Mouse (Mus musculus) mature B cell (primary cell): ENCODE results near the gene Dpp3.
"Not testable (repeated sequence)": the region's sequence is repeated elsewhere in the genome, so short reads cannot be mapped to it uniquely, and the experiment has no call there.

ENCODE experiments used
- in situ Hi-C: fragments of 300-500 bp; cut with MboI; formaldehyde crosslinking; loops from 2 replicates; pipeline ENCODE4 v1.14.3; 2019

Gene Dpp3

DNA sequence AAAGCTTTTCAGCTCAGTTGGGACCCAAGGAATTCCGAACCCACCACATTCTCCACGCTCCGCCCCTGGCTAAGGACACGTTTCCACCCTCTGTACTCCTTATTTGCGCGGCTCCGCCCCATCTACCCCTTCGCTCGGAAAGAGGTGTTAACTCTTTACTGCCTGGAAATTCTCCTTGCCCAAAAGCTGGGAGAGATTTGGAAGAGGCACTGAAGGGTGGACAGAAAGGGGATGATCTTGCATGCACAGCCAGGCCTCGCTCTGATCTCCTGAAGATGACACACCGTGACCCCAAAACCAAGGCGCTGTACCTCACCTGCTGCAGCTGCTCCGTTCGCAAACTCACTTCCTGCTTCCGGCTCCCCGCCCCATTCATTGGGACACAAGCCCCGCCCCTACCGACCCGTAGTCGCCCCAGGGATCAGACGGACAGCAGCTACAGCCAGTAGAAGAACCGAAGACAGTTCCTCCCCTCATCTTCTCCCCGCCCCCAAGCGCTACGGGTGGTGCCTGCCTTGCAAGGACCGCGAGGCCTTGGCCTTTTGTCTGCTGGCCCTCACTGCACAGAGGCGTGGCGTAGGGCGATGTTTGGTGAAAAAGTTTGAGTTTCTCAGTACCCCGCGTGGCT lies at the start of gene Dpp3:
Gene Dpp3 (minus strand): TSS at position 384 of the 628 bp plus-strand sequence.
- in situ Hi-C loops = no loop called here

DNA sequence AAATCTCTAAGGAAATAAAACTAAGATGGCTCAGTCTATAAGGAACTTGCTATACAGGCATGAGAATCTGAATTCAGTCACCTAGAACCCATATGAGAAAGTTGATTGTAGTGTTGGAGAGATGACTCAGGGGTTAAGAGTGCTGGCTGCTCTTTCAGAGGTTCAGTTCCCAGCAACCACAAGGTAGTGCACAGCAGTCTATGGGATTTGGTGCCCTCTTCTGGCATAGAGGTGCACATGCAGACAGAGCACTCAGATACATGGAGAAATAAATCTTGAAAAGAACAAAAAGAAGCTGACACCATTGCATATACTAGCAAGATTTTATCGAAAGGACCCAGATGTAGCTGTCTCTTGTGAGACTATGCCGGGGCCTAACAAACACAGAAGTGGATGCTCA lies 40.1 kb upstream of the Dpp3 start:
- in situ Hi-C loops = no loop called here

DNA sequence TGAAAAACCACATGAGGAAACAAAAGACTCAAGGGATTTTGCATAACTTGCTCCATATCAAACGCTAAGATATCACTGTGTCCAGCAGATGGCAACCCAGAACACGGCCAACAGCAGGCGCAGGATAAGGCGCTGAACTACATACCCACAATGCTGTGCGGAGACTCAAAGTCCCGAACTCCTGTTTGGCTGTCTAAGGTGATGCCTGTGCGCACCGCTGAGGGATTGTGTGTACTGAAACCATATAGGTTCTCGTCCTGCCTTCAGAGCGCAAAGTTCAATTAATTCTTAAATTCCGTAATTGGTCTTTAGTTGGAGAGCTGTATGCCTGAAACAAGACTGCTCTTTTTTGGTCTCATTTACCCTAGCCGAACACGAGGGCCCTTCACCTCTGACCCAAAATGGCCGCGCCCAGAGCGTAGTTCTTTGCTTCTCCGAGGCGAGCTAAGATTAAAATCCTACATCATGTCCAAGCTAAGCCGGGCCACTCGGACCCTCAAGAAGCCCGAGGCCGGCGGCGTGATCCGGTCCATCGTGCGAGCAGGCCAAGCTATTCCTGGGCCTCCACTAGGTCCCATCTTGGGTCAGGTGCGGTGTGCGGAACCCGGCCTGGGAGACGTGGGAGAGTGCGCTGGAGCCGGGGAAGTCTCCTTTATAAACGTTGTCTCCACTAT lies 34.0 kb upstream of the Dpp3 start, which contains the start of gene Mrpl11:
Gene Mrpl11 (plus strand): TSS at position 220 of the 674 bp plus-strand sequence.
- in situ Hi-C loops = no loop called here

DNA sequence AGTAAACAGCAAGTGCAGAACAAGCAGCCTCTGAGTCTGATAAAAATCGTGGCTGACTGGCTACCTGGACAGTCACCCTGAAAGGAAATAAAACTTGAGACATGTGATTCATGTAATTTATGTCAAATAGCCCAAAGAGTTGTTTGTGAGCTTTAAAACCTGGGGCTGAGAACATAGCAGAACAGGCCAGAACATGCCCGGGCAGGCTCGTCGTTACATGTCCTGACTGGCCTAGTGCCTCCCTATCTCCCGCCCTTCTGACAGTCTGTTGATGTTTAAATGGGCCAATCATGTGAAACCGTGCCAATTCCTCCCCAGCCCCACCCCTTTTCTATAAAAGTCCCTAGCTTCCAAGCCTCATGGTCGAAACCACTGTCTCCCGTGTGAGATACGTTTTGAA lies 20.6 kb upstream of the Dpp3 start:
- in situ Hi-C loops = not testable (repeated sequence)

DNA sequence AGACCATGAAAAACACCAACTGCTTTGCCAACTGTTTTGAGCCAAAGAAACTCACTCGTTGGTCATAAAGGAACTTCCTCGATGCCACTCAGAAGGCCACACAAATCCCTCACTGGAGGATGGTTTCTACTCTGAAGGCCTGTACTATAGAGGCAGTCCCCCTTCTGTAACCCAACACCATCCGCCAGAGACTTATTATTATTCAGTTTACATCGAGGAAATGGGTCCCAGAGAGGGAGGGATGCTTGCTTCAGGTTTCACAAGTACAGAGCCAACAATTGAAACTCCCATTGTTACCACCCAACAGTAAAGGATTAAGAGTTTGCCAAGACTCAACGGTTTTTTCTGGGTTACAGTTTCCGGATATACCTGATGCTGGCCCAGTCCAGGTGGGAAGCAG lies 17.5 kb upstream of the Dpp3 start:
- in situ Hi-C loops = no loop called here

DNA sequence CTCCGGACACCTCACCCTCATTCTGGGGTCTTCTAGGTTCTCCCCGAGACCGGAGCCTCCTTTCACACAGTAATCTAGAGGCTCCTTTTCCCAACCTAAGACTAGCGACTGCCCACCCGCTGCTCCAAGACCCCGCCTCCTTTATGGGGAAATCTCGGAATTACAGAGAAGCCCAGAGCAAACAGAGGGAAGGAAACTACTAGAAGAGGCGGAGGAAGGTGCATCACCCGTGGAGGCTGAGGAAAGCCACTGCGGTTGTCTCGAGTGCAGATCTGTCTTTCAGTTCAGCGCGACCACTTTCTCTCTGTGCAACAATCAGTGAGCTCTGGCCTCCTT lies 15.1 kb upstream of the Dpp3 start:
- in situ Hi-C loops = no loop called here

DNA sequence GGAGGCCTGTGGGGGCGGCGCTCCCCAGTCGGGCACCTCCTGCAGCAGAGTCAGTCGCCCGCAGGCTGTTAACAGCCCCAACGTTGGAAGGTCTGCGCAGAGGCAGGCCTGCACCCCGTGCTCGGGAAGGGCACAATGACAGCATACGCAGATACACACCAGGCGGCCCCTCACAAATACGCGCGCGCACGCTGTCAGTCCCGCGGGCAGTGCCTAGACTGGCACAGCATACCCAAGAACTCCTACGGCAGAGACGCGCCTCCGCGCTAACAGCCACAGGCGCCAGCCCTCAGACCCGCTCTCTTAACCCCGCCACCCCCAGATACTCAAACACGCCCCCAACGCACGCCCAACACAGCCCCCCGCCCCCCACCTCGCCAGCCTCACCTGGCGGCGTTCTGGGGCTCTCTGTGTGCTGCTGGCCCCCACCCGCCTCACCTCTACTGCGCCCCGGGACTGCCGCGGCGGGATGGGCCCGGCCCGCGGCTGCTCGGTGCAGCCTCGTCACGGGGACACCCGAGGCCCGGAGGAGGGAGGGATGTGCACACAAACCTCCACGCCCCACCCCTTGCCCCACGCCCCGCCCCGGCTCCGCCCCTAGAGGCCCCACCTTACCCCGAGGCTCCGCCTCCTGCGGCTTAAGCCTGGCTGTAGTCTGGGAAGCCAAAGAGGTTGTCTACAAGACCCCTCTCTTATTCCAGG lies 14.6 kb upstream of the Dpp3 start, which contains the start of gene Peli3:
Gene Peli3 (minus strand): TSS at position 577 of the 702 bp plus-strand sequence.
- in situ Hi-C loops = no loop called here

DNA sequence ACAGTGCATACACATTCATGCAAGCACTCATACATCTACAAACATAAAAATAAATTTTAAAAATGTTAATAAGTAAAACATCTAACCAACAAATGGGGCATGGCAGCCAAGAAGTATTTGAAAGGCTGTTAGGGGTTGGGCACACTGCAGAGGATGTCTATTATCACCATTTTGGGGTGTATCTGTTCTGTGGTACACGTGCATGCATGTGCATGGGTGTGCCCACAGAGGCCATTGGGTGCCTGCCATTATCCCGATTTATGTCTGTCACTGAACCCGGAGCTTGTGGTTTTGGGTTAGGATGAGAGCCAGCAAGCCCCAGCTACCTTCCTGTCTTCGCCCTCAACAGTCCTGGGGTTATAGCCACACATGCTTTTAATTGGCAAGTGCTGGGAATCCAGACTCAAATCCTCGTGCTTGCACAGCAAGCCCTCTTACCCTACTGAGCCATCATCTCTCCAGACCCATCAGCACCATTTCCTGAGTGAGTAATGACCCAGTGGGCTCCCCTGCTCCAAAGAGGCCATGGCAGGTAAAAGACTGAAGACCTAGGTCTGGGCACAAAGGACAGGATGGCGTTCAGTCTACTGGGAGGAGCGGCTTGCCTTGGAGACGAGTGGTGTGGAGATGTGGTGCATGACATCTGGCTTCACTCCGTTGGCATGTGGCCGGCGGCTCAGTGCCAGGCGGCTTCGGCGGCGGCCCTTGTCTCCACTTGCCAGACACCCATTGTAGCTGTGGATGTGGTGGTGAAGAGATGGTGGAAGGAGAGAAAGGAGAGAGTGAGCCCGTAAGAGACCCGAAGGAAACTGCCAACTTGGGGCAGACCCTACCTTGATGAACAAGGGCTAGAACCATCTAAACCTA lies 9.6 kb upstream of the Dpp3 start:
- in situ Hi-C loops = no loop called here

DNA sequence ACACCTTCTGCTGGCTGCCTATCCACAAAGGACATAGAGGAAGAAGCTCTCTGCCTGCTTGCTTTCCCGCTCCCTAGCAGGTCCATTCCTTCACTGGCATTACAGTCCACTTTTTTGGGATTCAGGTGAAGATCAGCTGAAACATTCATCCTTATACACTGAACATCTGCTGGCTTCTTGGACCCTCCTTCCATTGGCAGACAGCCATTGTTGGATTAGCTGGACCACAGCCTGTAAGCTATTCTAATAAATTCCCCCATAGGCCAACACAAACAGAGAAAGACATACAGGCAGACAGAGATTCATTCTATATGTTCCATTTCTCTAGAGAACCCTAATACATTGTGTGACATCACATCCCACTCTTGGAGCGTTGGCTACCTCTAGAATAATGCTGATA lies 8.8 kb upstream of the Dpp3 start:
- in situ Hi-C loops = no loop called here

DNA sequence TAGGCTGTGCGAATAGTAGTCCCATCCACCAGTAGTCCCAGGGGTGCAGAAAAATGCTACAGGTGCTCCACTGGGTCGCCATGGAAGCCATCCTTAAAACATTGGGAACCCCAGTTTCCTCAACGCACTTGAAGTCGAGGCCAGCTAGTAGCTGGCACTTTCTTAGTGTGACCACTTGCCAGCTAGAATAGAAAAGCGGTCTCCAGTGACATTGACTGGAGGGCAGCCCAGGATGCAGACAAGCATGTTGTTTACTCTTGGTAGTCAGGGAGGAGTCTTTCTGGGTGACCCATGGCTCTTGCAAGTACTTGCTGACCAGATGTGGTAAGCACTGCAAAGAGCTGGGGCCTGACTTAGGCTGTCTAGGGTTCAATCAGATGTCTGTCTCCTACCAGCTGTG lies 694 bp upstream of the Dpp3 start:
- in situ Hi-C loops = no loop called here

DNA sequence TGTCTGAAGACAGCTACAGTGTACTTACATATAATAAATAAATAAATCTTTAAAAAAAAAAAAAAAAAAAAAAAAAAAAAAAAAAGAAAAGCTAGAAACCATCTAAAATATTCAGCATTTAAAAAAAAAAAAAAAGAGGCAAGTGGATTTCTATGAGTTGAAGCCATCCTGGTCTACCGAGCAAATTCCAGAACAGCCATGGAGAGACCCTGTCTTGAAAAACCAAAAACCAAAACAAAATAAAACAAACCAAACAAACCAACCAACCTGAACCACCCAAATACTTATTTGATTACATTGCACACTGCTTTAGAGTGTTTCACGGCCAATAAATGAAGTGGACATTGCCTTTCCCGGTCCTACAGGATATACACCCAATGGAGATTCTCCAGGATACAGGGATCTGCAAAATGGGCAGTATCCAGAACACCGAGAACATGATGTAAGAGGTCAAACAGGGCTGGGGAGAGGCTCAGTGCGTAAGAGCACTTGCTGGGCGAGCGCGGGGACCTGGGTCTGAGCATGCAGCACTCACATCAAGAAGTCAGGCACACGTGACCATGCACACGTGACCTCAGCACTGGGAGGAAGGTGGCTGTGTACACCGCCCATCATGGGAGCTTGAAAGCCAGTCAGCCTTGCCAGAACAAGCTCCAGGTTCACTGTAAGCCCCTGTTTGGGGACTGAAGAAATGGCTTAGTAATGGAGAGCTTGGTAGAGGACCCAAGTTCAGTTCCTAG lies 2.8 kb downstream of the Dpp3 start:
- in situ Hi-C loops = no loop called here

DNA sequence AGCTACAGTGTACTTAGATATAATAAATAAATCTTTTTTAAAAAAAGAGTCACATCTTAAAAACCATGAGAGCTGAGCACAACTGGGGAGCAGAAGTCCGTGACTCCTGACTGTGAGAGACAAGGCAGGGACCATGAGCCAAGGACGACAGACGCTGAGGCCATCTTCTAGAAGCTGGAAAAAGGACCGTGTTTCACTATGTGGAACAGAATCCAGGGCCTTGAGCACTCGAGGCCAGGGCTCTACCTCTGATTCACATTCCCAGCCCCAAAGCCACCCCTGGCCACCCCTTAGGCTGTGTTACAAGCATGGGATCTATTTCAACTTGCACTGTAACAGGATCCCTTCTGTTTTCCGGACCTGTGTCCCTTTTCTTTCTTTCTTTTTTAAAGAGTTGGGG lies 8.4 kb downstream of the Dpp3 start:
- in situ Hi-C loops = no loop called here

DNA sequence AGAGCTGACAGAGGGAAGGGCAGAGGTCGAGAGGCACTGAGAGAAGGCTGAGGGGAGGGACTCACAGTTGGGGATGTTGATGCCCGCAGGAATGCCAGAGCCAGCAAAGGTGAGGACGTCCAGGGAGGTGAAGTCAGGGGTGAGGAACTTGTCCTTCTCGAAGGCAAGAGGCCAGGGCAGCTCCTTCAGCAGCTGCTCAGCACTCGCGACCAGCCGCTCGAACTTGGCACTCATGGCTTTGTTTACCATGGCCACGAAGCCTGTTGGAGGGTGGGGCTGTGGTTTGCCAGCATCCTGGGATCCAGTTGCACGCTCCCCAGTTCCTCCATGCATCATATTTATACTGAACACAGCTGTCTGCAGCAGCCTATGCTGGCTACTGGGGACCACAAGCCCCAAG lies 11.3 kb downstream of the Dpp3 start:
- in situ Hi-C loops = no loop called here

DNA sequence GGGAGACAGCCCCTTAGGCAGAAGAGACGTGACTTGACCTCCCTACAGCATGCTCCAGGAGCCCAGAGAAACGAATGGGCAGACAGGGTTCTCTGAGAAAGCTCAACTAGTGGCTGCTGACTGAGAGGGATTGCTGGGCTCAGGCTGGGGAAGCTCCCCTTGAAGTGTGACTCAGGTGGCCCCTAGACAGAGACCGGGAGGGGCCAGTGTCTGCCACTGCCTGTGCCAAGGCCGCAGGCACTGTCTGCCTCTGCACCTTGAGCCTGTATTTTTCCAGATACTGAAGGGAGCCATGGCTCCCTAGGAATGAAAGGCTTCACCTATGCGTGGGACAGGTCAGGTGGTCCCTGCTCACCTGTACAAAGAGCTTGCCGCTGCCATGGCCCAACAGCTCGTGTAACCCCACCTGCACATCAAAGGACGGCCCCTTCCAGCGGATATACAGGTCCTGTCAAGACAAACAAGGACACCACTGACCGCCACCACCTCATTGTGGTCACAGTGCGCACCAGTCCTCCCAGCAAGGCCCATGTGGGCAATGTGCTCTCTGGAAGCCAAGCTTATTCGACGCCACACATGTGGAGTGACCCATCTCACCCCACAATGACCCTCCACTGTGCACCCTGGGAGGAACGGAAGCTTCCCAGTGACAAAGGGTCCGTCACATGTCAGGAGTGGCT lies 12.0 kb downstream of the Dpp3 start:
- in situ Hi-C loops = no loop called here

DNA sequence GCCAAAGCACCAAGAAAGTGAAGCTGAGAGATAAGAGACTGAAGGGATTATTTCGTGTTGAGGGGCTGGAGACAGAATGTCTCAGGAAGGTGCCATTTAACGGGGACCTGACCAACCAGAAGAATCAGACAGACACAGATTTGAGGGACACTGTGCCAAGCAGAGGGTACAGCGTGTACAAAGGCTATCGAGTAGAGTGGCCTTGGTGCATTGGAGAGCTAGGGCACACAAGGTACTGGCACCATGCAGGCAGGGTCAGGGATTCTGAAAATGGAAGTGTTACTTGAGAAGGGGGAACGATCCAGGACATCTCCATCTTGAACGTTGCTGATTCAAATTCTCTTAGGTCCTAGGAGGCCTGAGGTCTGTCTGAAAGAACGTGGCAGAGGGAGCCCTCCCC lies 18.7 kb downstream of the Dpp3 start:
- in situ Hi-C loops = no loop called here

DNA sequence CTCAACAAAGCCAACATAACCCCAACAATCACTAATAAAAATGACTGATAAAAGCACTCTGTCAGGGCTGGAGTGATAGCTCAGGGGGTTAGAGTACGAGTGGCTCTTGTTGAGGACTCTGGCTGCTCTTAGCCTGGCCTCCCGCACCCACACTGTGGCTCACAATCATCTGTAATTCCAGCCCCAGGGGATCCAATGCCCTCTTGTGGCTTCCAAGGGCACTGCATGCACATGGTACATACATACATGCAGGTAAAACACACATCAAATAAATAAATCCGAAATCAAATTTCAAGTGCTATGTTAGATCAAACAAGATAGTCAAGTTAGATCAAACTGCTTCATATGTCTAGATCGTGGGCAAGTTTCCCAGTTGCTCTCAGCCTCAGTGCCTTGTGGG lies 20.0 kb downstream of the Dpp3 start:
- in situ Hi-C loops = no loop called here

DNA sequence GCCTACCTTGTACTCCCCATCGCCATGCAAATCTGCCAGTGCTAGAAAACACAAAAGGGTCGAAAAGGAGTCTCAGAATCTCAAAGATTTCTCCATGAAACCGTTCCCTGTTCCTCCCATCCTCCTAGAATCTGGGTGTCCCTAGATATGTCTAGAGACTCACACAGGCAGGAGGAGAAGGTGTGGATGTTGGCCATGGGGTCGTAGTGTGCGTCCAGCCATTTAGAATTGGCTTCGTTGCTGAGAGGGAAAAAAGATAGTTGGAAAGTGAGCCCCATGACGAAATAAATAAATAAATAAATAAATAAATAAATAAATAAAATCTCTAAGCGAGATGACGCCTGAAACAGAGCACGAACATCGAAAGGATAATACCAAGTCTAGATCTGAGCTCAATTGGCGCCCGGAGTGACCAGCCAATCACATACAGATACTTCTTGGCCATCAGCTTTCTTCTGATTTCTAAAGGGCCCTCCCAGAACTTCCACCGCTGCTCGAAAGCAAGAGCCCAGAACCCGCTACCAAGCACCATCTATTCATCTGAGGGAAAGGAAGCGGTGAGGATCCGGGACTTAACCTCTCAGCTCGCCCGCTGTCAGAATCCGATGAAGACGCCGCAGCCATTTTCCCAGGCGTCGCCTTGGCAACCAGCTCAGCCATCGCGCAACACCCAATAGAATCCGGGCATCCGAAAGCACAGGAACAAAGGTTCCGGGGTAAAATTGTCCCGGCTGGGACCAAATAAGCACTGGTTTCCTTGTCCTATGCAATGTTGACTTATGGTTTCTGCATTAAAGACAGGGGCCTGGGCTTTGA lies 21.9 kb downstream of the Dpp3 start, which contains the start of gene Bbs1:
Gene Bbs1 (minus strand): TSS at position 650 of the 816 bp plus-strand sequence.
- in situ Hi-C loops = no loop called here

DNA sequence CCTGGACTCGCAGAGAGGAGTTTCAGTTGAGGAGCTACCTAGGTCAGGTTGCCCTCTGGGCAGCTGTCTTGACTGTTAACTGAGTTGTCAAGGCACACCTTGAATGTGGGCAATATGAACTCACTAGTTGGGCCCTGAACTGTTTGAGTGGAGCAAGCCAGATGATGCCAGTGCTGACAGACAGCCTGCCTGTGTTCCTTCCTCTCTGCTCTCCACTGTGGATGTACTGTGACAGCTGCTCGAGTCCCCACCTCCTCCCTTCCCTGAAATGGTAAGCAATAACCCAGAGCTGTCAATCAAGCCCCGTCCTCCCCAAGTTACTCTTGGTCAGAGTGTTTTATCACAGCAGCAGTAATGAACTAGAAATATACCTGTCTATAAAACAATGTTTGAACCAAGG lies 28.2 kb downstream of the Dpp3 start:
- in situ Hi-C loops = no loop called here

DNA sequence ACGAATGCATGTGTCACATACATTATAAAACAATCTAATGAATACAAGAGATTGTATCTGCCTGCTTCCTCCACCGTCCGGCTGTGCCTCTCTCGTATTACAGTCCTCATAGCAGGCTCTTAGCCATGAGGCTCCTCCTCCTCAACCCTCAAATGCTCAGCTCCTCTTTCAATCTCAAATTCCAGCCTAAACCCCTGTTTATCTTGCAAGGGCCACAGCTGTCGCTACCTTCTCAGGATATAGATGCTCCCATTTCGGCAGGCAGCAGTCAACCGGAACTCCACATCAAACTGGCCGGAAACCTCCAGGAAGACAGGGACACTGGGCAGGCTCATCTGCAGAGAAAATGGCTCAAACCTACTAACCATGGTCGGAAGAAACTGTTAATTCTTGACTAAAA lies 29.1 kb downstream of the Dpp3 start:
- in situ Hi-C loops = no loop called here
